Mouse (Mus musculus) MEL (cell line): ENCODE results near the gene Cbs. TPM values are rescaled to one million over a fixed set of nuclear protein-coding genes. Genes with fewer than 3 reads are reported as not detected.

Source experiments
- DNase-seq: peaks from one replicate; pipeline ENCODE4 v3.0.0; 2011; ENCODE audit warnings: low read depth, low spot score
- H3K27ac ChIP-seq: 2 replicates; pipeline ENCODE4 v1.5.1; 2012; ENCODE audit warnings: low read depth, mild to moderate bottlenecking, control low read depth, low read length, moderate library complexity; ENCODE audit not compliant: control insufficient read depth
- H3K27me3 ChIP-seq, 2 experiments: fragments of 150-350 bp in 1 of 2; sonication (generic) in 1 of 2; 2 replicates each; pipeline ENCODE4 v1.6.1; 2012; ENCODE audit warnings: low read length in 2 of 2, mild to moderate bottlenecking in 2 of 2, improper control_type of control experiment in 1 of 2, moderate library complexity in 1 of 2; ENCODE audit not compliant: insufficient read depth in 2 of 2, control insufficient read depth in 1 of 2
- H3K36me3 ChIP-seq, 2 experiments: 2 replicates each; pipeline ENCODE4 v1.6.1; 2012 to 2014; ENCODE audit warnings: low read length in 2 of 2, improper control_type of control experiment in 1 of 2, inconsistent platforms in 1 of 2, mild to moderate bottlenecking in 1 of 2; ENCODE audit not compliant: insufficient read depth in 2 of 2, control insufficient read depth in 1 of 2
- H3K4me1 ChIP-seq, 2 experiments: fragments of 150-350 bp in 1 of 2; sonication (generic) in 1 of 2; 2 replicates each; pipeline ENCODE4 v1.6.1; 2012; ENCODE audit warnings: low read length in 2 of 2, improper control_type of control experiment in 1 of 2, mild to moderate bottlenecking in 1 of 2; ENCODE audit not compliant: insufficient read depth in 2 of 2, control insufficient read depth in 1 of 2
- H3K4me3 ChIP-seq, 2 experiments: fragments of 150-350 bp in 1 of 2; sonication (generic) in 1 of 2; 2 replicates each; pipeline ENCODE4 v1.5.1; 2012; ENCODE audit warnings: low read depth in 2 of 2, low read length in 2 of 2, mild to moderate bottlenecking in 2 of 2, moderate library complexity in 2 of 2, control low read depth in 1 of 2, improper control_type of control experiment in 1 of 2; ENCODE audit not compliant: control insufficient read depth in 1 of 2, insufficient read depth in 1 of 2
- H3K79me2 ChIP-seq: 2 replicates; pipeline ENCODE4 v1.6.1; 2012; ENCODE audit warnings: mild to moderate bottlenecking, low read length, moderate library complexity; ENCODE audit not compliant: control insufficient read depth, poor library complexity, insufficient read depth
- H3K9ac ChIP-seq: 2 replicates; pipeline ENCODE4 v1.6.1; 2012; ENCODE audit warnings: low read depth, mild to moderate bottlenecking, control low read depth, low read length, moderate library complexity; ENCODE audit not compliant: control insufficient read depth, poor library complexity, severe bottlenecking
- H3K9me3 ChIP-seq: fragments of 150-350 bp; sonication (generic); replicated peaks from 2 replicates; pipeline ENCODE4 v1.6.1; 2012; ENCODE audit warnings: mild to moderate bottlenecking, low read length, improper control_type of control experiment, moderate library complexity; ENCODE audit not compliant: insufficient read depth
- BHLHE40 ChIP-seq: IDR thresholded peaks from 2 replicates; pipeline ENCODE4 v1.6.1; 2012; ENCODE audit warnings: low read depth, mild to moderate bottlenecking, inconsistent platforms, low read length, improper control_type of control experiment, borderline replicate concordance
- CHD1 ChIP-seq: IDR thresholded peaks from 2 replicates; pipeline ENCODE4 v1.6.1; 2012; ENCODE audit warnings: low read depth, mild to moderate bottlenecking, inconsistent platforms, low read length, improper control_type of control experiment
- CHD2 ChIP-seq: IDR thresholded peaks from 2 replicates; pipeline ENCODE4 v1.6.1; 2011; ENCODE audit warnings: low read length, improper control_type of control experiment
- CTCF ChIP-seq, 3 experiments: IDR thresholded peaks in 2 of 3; conservative IDR thresholded peaks in 1 of 3; 2 replicates each; pipeline ENCODE4 v1.5.1; 2011 to 2012; ENCODE audit warnings: low read length in 3 of 3, low read depth in 2 of 3, mild to moderate bottlenecking in 2 of 3, improper control_type of control experiment in 1 of 3, inconsistent platforms in 1 of 3, mixed read lengths in 1 of 3, moderate library complexity in 1 of 3; ENCODE audit not compliant: control insufficient read depth in 1 of 3, insufficient read depth in 1 of 3, poor library complexity in 1 of 3, severe bottlenecking in 1 of 3
- E2F4 ChIP-seq: IDR thresholded peaks from 2 replicates; pipeline ENCODE4 v1.6.1; 2011; ENCODE audit warnings: low read depth, low read length, improper control_type of control experiment, borderline replicate concordance
- ELF1 ChIP-seq: IDR thresholded peaks from 2 replicates; pipeline ENCODE4 v1.6.1; 2014; ENCODE audit warnings: low read depth, mild to moderate bottlenecking, inconsistent platforms, low read length, improper control_type of control experiment, moderate library complexity
- GABPA ChIP-seq: IDR thresholded peaks from 2 replicates; pipeline ENCODE4 v1.6.1; 2012; ENCODE audit warnings: low read depth, mild to moderate bottlenecking, inconsistent platforms, low read length, improper control_type of control experiment, moderate library complexity
- GATA1 ChIP-seq: IDR thresholded peaks from 2 replicates; pipeline ENCODE4 v1.6.1; 2011; ENCODE audit warnings: low read depth, low read length, improper control_type of control experiment
- HCFC1 ChIP-seq: IDR thresholded peaks from 2 replicates; pipeline ENCODE4 v1.6.1; 2012; ENCODE audit warnings: low read depth, mild to moderate bottlenecking, inconsistent platforms, low read length, improper control_type of control experiment, moderate library complexity
- JUND ChIP-seq: IDR thresholded peaks from 2 replicates; pipeline ENCODE4 v1.6.1; 2011; ENCODE audit warnings: low read depth, mild to moderate bottlenecking, improper control_type of control experiment, low read length
- KAT2A ChIP-seq: conservative IDR thresholded peaks from 2 replicates; pipeline ENCODE4 v1.6.1; 2012; ENCODE audit warnings: low read depth, low read length, improper control_type of control experiment, inconsistent platforms
- MAFK ChIP-seq: IDR thresholded peaks from 2 replicates; pipeline ENCODE4 v1.6.1; 2011; ENCODE audit warnings: low read depth, mild to moderate bottlenecking, low read length, improper control_type of control experiment, borderline replicate concordance
- MAX ChIP-seq: IDR thresholded peaks from 2 replicates; pipeline ENCODE4 v1.6.1; 2011; ENCODE audit warnings: low read length, improper control_type of control experiment
- MAZ ChIP-seq: IDR thresholded peaks from 2 replicates; pipeline ENCODE4 v1.6.1; 2012; ENCODE audit warnings: low read depth, mild to moderate bottlenecking, inconsistent platforms, low read length, improper control_type of control experiment
- MEF2A ChIP-seq: IDR thresholded peaks from 2 replicates; pipeline ENCODE4 v1.6.1; 2014; ENCODE audit warnings: low read depth, mild to moderate bottlenecking, inconsistent platforms, low read length, improper control_type of control experiment; ENCODE audit not compliant: poor library complexity, insufficient replicate concordance, severe bottlenecking; ENCODE audit errors: extremely low read depth
- MXI1 ChIP-seq: IDR thresholded peaks from 2 replicates; pipeline ENCODE4 v1.6.1; 2011; ENCODE audit warnings: mild to moderate bottlenecking, low read depth, low read length, improper control_type of control experiment
- MYB ChIP-seq: IDR thresholded peaks from 2 replicates; pipeline ENCODE4 v1.6.1; 2011; ENCODE audit warnings: mild to moderate bottlenecking, low read depth, low read length, improper control_type of control experiment
- MYC ChIP-seq: IDR thresholded peaks from 2 replicates; pipeline ENCODE4 v1.6.1; 2011; ENCODE audit warnings: low read depth, mild to moderate bottlenecking, low read length, improper control_type of control experiment, moderate library complexity
- NELFE ChIP-seq: IDR thresholded peaks from 2 replicates; pipeline ENCODE4 v1.6.1; 2011; ENCODE audit warnings: low read depth, low read length, improper control_type of control experiment
- NRF1 ChIP-seq: IDR thresholded peaks from 2 replicates; pipeline ENCODE4 v1.6.1; 2014; ENCODE audit warnings: low read depth, mild to moderate bottlenecking, inconsistent platforms, low read length, improper control_type of control experiment, moderate library complexity; ENCODE audit not compliant: poor library complexity, insufficient read depth, severe bottlenecking
- POLR2A ChIP-seq, 2 experiments: IDR thresholded peaks; 2 replicates each; pipeline ENCODE4 v1.6.1; 2011 to 2012; ENCODE audit warnings: low read length in 2 of 2, mild to moderate bottlenecking in 2 of 2, control low read depth in 1 of 2, improper control_type of control experiment in 1 of 2, low read depth in 1 of 2, moderate library complexity in 1 of 2; ENCODE audit not compliant: control insufficient read depth in 1 of 2, insufficient read depth in 1 of 2, poor library complexity in 1 of 2
- POLR2AphosphoS5 ChIP-seq: IDR thresholded peaks from 2 replicates; pipeline ENCODE4 v1.6.1; 2012; ENCODE audit warnings: low read depth, borderline replicate concordance, mild to moderate bottlenecking, inconsistent platforms, low read length, moderate library complexity, mixed read lengths
- SIN3A ChIP-seq: IDR thresholded peaks from 2 replicates; pipeline ENCODE4 v1.6.1; 2012; ENCODE audit warnings: low read length, improper control_type of control experiment, inconsistent platforms
- TAL1 ChIP-seq: IDR thresholded peaks from 2 replicates; pipeline ENCODE4 v1.6.1; 2012; ENCODE audit warnings: mild to moderate bottlenecking, inconsistent platforms, low read length, moderate library complexity, mixed read lengths
- TBP ChIP-seq: IDR thresholded peaks from 2 replicates; pipeline ENCODE4 v1.8.0; 2011; ENCODE audit warnings: low read depth, low read length, improper control_type of control experiment
- UBTF ChIP-seq: IDR thresholded peaks from 2 replicates; pipeline ENCODE4 v1.6.1; 2012; ENCODE audit warnings: low read depth, mild to moderate bottlenecking, inconsistent platforms, low read length, improper control_type of control experiment, moderate library complexity, borderline replicate concordance; ENCODE audit not compliant: insufficient read depth
- USF2 ChIP-seq, 2 experiments: IDR thresholded peaks; 2 replicates each; pipeline ENCODE4 v1.6.1; 2011 to 2012; ENCODE audit warnings: improper control_type of control experiment in 2 of 2, low read length in 2 of 2, borderline replicate concordance in 1 of 2, inconsistent platforms in 1 of 2, low read depth in 1 of 2, mild to moderate bottlenecking in 1 of 2; ENCODE audit not compliant: insufficient read depth in 1 of 2
- ZNF384 ChIP-seq: IDR thresholded peaks from 2 replicates; pipeline ENCODE4 v1.6.1; 2012; ENCODE audit warnings: low read depth, mild to moderate bottlenecking, inconsistent platforms, low read length, improper control_type of control experiment
- polyA plus RNA-seq, 2 experiments: library from polyadenylated mRNA; stranded (reverse) in 1 of 2; unstranded in 1 of 2; fragments of >175 nt in 1 of 2; fragments of >200 nt in 1 of 2; gene quantifications; 2 replicates each; pipeline versions ENCODE4 v1.2.1 to v1.2.4; 2012; ENCODE audit warnings: low replicate concordance in 2 of 2, low read depth in 1 of 2; ENCODE audit not compliant: insufficient read length in 2 of 2, insufficient read depth in 1 of 2, missing spikeins in 1 of 2
- total RNA-seq: library from RNA; depleted of rRNA; stranded (reverse); fragments of 300-350 nt; gene quantifications from 2 replicates; pipeline ENCODE4 v1.2.3, GENCODE M21; 2012

The Cbs gene
- total and polyA plus RNA-seq, 3 experiments, result 13.7 to 16.8 TPM; not detected in 1

DNA sequence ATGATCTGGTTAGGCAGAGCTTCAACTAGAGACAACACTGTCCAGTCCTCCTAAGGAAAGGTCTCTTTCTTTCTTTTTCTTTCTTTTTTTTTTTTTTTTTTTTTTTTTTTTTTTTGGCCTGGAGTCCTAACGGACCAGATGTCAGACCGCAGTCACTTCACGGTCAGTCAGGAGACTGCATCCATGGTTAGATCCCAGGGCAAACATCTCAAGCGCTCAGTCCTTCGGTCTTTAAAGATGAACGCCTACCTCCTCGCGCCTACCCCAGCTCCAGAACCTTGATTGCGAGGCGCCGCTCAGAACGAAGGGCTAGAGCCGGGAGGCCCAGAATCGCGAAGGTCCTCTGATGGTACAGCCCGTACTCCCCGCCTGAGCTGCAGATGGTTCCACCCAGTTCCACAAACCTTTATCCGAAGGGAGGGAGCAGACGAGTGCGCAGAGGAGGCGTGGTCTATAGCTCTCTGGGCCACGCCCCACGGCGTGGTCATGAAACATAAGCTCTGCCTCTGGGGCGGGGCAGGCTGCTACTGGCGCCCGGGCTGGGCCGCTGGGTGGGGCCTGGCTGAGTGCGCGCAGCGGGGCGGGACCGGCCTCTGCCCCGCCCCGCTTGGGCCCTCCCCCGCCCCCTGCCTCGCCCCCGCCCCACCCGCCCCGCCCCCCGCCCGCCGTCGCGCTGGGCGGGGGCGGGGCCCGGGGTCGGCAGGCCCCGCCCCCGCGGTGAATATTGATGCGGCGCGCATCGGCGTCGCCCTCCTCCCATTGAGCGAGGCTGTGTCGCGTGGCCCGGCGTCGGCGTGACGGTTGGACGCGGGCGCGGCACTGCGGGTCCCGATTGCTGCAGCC, 72.8 kb downstream of the Cbs start, which contains the start of gene Pknox1 (continued):
- TF ChIP-seq CHD2 (no peak), POLR2AphosphoS5 (no peak), E2F4 (no peak), MEF2A (no peak), GATA1 (no peak), MXI1 (peak; percentile 81; the same call in 1 of the 2 replicates), ZNF384 (peak; percentile 86), GABPA (no peak), HCFC1 (peak; percentile 60), CTCF (IDR thresholded peaks at IDR 0.05 in 2 of 3, conservative IDR thresholded peaks at IDR 0.05 in 1 of 3; ENCODE audit: control insufficient read depth in 1 of 3, insufficient read depth in 1 of 3, low read depth in 2 of 3, low read length in 3 of 3, poor library complexity in 1 of 3, severe bottlenecking in 1 of 3) (no peak), MAFK (no peak), BHLHE40 (0 out of 2 replicates have a peak, but pooled peaks have one; percentile 14), NELFE (peak; percentile 77), POLR2A (IDR thresholded peaks at IDR 0.05; ENCODE audit: control insufficient read depth in 1 of 2, insufficient read depth in 1 of 2, low read depth in 1 of 2, low read length in 2 of 2, poor library complexity in 1 of 2) (peak in 1 of 2 experiments; percentile 79; a peak in 2 of 4 replicates), SIN3A (peak; percentile 78; the same call in 1 of the 2 replicates), TAL1 (no peak), CHD1 (peak; percentile 99), JUND (no peak)
- TF ChIP-seq, all 39 proteins: peak for 22

DNA sequence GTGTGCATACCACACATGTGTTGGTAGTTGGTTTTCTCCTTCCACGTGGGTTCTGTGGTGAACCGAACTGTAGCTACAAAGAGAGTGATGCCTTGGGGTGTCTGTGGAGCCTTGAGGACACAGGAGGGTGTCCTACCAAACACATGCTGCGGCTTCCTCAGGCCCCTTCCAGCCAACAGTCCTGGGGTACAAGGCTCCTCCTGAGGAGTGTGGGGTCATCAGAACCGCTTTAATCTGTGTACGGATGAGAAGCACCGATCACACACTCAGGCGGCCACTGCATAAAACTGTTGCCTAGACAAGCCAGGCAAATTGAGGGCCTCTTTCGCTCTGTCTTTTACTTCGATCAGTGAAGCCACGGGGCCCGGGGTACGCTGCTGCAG, 73.4 kb downstream of the Cbs start:
- Histone ChIP-seq H3K27me3 (no peaks in the 10 kb centered on the region), H3K9ac (peak overlapping the region; percentile 81)
- TF ChIP-seq MAFK (no peak), KAT2A (no peak), CHD2 (no peak), HCFC1 (no peak), USF2 (IDR thresholded peaks at IDR 0.05; ENCODE audit: borderline replicate concordance in 1 of 2, insufficient read depth in 1 of 2, low read depth in 1 of 2, low read length in 2 of 2) (no peak), POLR2A (IDR thresholded peaks at IDR 0.05; ENCODE audit: control insufficient read depth in 1 of 2, insufficient read depth in 1 of 2, low read depth in 1 of 2, low read length in 2 of 2, poor library complexity in 1 of 2) (peak; percentile 34 to 39; a peak in 1 of 4 replicates), MYC (no peak; the same call in 1 of the 2 replicates), TBP (no peak), NRF1 (no peak), GATA1 (no peak), ELF1 (no peak), UBTF (0 out of 2 replicates have a peak, but pooled peaks have one; percentile 51), ZNF384 (no peak), POLR2AphosphoS5 (no peak), E2F4 (no peak), MAZ (no peak), MYB (no peak), BHLHE40 (no peak), SIN3A (no peak), MAX (peak; percentile 56; the same call in 1 of the 2 replicates), CHD1 (no peak)
- TF ChIP-seq, all 39 proteins: peak for 3
- Histone ChIP-seq H3K79me2 (peaks cover 40% of the 10 kb centered on the region), H3K4me3 (peak overlapping the region; percentile 59 to 82), H3K4me1 (peaks cover 0 to 26% of the 10 kb centered on the region in 2 experiments; a peak in 3 of 4 replicates), H3K36me3 (peaks cover 0 to 26% of the 10 kb centered on the region in 2 experiments; a peak in 2 of 4 replicates), H3K9me3 (no peaks in the 10 kb centered on the region), H3K27ac (peak overlapping the region; percentile 76)
- DNase-seq, result peak; percentile 73
